Mouse (Mus musculus) G1E (cell line): ENCODE data around the gene Svs2. TPM values are rescaled to one million over a fixed set of nuclear protein-coding genes. Genes with fewer than 3 reads are reported as not detected.

Experiments
- ATAC-seq: 2 replicates; pipeline ENCODE4 v1.8.0; 2016; ENCODE audit warnings: mild to moderate bottlenecking; ENCODE audit not compliant: insufficient number of reproducible peaks, poor library complexity, low FRiP score, severe bottlenecking; ENCODE audit errors: extremely low read depth
- DNase-seq: peaks from one replicate; pipeline ENCODE4 v3.0.0; 2012; ENCODE audit warnings: low spot score
- H3K27me3 ChIP-seq: 2 replicates; pipeline ENCODE4 v1.6.1; 2012; ENCODE audit warnings: mild to moderate bottlenecking, low read length, inconsistent platforms; ENCODE audit not compliant: insufficient read depth
- H3K36me3 ChIP-seq: replicated peaks from 2 replicates; pipeline ENCODE3; 2012; ENCODE audit warnings: mild to moderate bottlenecking, inconsistent platforms
- H3K4me1 ChIP-seq: 2 replicates; pipeline ENCODE4 v1.6.1; 2012; ENCODE audit warnings: low read depth, low read length, inconsistent platforms, mixed read lengths; ENCODE audit not compliant: insufficient read depth
- H3K4me3 ChIP-seq: 2 replicates; pipeline ENCODE4 v1.5.1; 2012; ENCODE audit warnings: low read depth, mild to moderate bottlenecking, inconsistent platforms, low read length, moderate library complexity, mixed read lengths
- H3K9me3 ChIP-seq: replicated peaks from 2 replicates; pipeline ENCODE4 v1.6.1; 2012; ENCODE audit warnings: inconsistent platforms
- CTCF ChIP-seq: IDR thresholded peaks from 2 replicates; pipeline ENCODE4 v1.5.1; 2012; ENCODE audit warnings: low read depth, low read length, inconsistent platforms, mixed read lengths
- GATA1 ChIP-seq: IDR thresholded peaks from 2 replicates; pipeline ENCODE4 v1.6.1; 2012; ENCODE audit warnings: borderline replicate concordance, low read length, inconsistent platforms, mixed read lengths
- GATA2 ChIP-seq: IDR thresholded peaks from 2 replicates; pipeline ENCODE4 v1.6.1; 2012; ENCODE audit warnings: low read depth, low read length, inconsistent platforms, borderline replicate concordance
- POLR2AphosphoS5 ChIP-seq: IDR thresholded peaks from 2 replicates; pipeline ENCODE4 v1.6.1; 2012; ENCODE audit warnings: low read depth, low read length, inconsistent platforms; ENCODE audit not compliant: insufficient replicate concordance
- TAL1 ChIP-seq: conservative IDR thresholded peaks from 2 replicates; pipeline ENCODE4 v1.6.1; 2012; ENCODE audit warnings: low read depth, low read length, inconsistent platforms, mixed read lengths
- polyA plus RNA-seq: library from polyadenylated mRNA; stranded (reverse); fragments of >175 nt; gene quantifications from 2 replicates; pipeline ENCODE4 v1.2.3, GENCODE M21; 2012
- total RNA-seq, 2 experiments: library from RNA; stranded (forward) in 1 of 2; stranded (reverse) in 1 of 2; fragments of 200-1000 nt in 1 of 2; fragments of >200 nt in 1 of 2; fragmentation: Nextera tagmentation in 1 of 2; gene quantifications; 2 replicates each; pipeline ENCODE4 v1.2.3; 2014 to 2017

Svs2 gene
- total and polyA plus RNA-seq, 3 experiments, result 0.11 TPM; not detected in 2

GRCm38 (mm10) chr2:164195971-164196699, 42.1 kb downstream of the Svs2 start:
- ATAC-seq (peak; percentile 34; the same call in 1 of the 2 replicates), DNase-seq (no peak)
- TF ChIP-seq CTCF (no peak), POLR2AphosphoS5 (no peak), GATA1 (no peak), GATA2 (no peak), TAL1 (no peak)
- Histone ChIP-seq H3K9me3 (no peaks in the 10 kb centered on the region), H3K4me1 (peaks cover 4% of the 10 kb centered on the region), H3K27me3 (peaks cover 5% of the 10 kb centered on the region; the same call in 1 of the 2 replicates), H3K4me3 (no peak overlapping the region), H3K36me3 (no peaks in the 10 kb centered on the region)

- H3K4me3 ChIP-seq, result no peak overlapping the region
- TF ChIP-seq POLR2AphosphoS5 (no peak), GATA1 (no peak)
- no peaks in the 10 kb centered on the region for H3K36me3 ChIP-seq
- H3K27me3 ChIP-seq, result peaks cover 6% of the 10 kb centered on the region; the same call in 1 of the 2 replicates
- peaks cover 4% of the 10 kb centered on the region for H3K4me1 ChIP-seq
- ATAC-seq (no peak), DNase-seq (no peak)
- no peaks in the 10 kb centered on the region for H3K9me3 ChIP-seq
These were observed 43.2 kb downstream of the Svs2 start for GRCm38 (mm10) chr2:164194959-164195630.

- Histone ChIP-seq H3K9me3 (no peaks in the 10 kb centered on the region), H3K4me1 (peaks cover 4% of the 10 kb centered on the region), H3K4me3 (no peak overlapping the region), H3K27me3 (peaks cover 3% of the 10 kb centered on the region; the same call in 1 of the 2 replicates), H3K36me3 (no peaks in the 10 kb centered on the region)
- no peak for ATAC-seq
- TF ChIP-seq GATA1, result no peak
- no peak for TF ChIP-seq TAL1
- TF ChIP-seq POLR2AphosphoS5, result no peak
- TF ChIP-seq GATA2, result no peak
- TF ChIP-seq CTCF, result no peak
- DNase-seq, result no peak
These were observed 46.0 kb downstream of the Svs2 start for GRCm38 (mm10) chr2:164192279-164192678.

- Histone ChIP-seq H3K9me3 (no peaks in the 10 kb centered on the region), H3K27me3 (peaks cover 3% of the 10 kb centered on the region; the same call in 1 of the 2 replicates), H3K4me3 (no peak within 1 kb of the TSS), H3K4me1 (no peaks in the 10 kb centered on the region), H3K36me3 (no peaks in the 10 kb centered on the region)
- ATAC-seq (no peak), DNase-seq (no peak)
- TF ChIP-seq GATA1 (no peak), GATA2 (no peak), POLR2AphosphoS5 (no peak), TAL1 (no peak), CTCF (no peak)
These were observed 47.7 kb downstream of the Svs2 start, which contains the start of gene Wfdc12 for GRCm38 (mm10) chr2:164190576-164190975. Wfdc12 (minus strand) TSS chr2:164190608.

- ATAC-seq (no peak), DNase-seq (no peak)
- TF ChIP-seq GATA2 (no peak), TAL1 (no peak), GATA1 (no peak), CTCF (no peak)
- Histone ChIP-seq H3K9me3 (no peaks in the 10 kb centered on the region), H3K27me3 (peaks cover 6% of the 10 kb centered on the region; the same call in 1 of the 2 replicates), H3K4me3 (no peak overlapping the region), H3K4me1 (no peaks in the 10 kb centered on the region), H3K36me3 (no peaks in the 10 kb centered on the region)
These were observed 49.5 kb downstream of the Svs2 start for GRCm38 (mm10) chr2:164188722-164189121.

Other genes with a start within 250 kb of the Svs2 start
Only the 20 nearest of the 22 such genes appear.
- gene Pabpc1l, start 213.0 kb downstream of the Svs2 start, total RNA-seq (2014; fragmentation: Nextera tagmentation), result not detected in 2 replicates
- gene Pabpc1l, start 213.0 kb downstream of the Svs2 start, total RNA-seq (2017), result 0.44 TPM in 1 of 2 replicates, not detected in the other
- gene Pabpc1l, start 213.0 kb downstream of the Svs2 start, polyA plus RNA-seq, result 0.07 TPM in 1 of 2 replicates, not detected in the other
- gene Stk4, start 168.1 kb downstream of the Svs2 start, total RNA-seq (2014; fragmentation: Nextera tagmentation), result 241 and 247 TPM in 2 replicates
- 214 and 225 TPM in 2 replicates for gene Stk4, start 168.1 kb downstream of the Svs2 start, total RNA-seq (2017)
- gene Stk4, start 168.1 kb downstream of the Svs2 start, polyA plus RNA-seq, result 51.0 and 86.5 TPM in 2 replicates
- gene Tomm34, start 167.3 kb downstream of the Svs2 start, total RNA-seq (2014; fragmentation: Nextera tagmentation), result 57.3 and 61.0 TPM in 2 replicates
- 63.0 and 65.3 TPM in 2 replicates for gene Tomm34, start 167.3 kb downstream of the Svs2 start, total RNA-seq (2017)
- 36.3 and 48.2 TPM in 2 replicates for gene Tomm34, start 167.3 kb downstream of the Svs2 start, polyA plus RNA-seq
- gene Kcns1, start 67.4 kb downstream of the Svs2 start, total RNA-seq (2014; fragmentation: Nextera tagmentation), result not detected in 2 replicates
- gene Kcns1, start 67.4 kb downstream of the Svs2 start, total RNA-seq (2017), result not detected in 2 replicates
- gene Kcns1, start 67.4 kb downstream of the Svs2 start, polyA plus RNA-seq, result not detected in 2 replicates
- not detected in 2 replicates for gene Wfdc5, start 55.7 kb downstream of the Svs2 start, total RNA-seq (2014; fragmentation: Nextera tagmentation)
- gene Wfdc5, start 55.7 kb downstream of the Svs2 start, total RNA-seq (2017), result 0.33 TPM in 1 of 2 replicates, not detected in the other
- not detected in 2 replicates for gene Wfdc5, start 55.7 kb downstream of the Svs2 start, polyA plus RNA-seq
- gene Wfdc12, start 47.9 kb downstream of the Svs2 start, total RNA-seq (2014; fragmentation: Nextera tagmentation), result not detected in 2 replicates
- gene Wfdc12, start 47.9 kb downstream of the Svs2 start, total RNA-seq (2017), result not detected in 2 replicates
- gene Wfdc12, start 47.9 kb downstream of the Svs2 start, polyA plus RNA-seq, result not detected in 2 replicates
- not detected in 2 replicates for gene Wfdc15a, start 38.3 kb downstream of the Svs2 start, total RNA-seq (2014; fragmentation: Nextera tagmentation)
- 0.82 TPM in 1 of 2 replicates, not detected in the other for gene Wfdc15a, start 38.3 kb downstream of the Svs2 start, total RNA-seq (2017)
- not detected in 2 replicates for gene Wfdc15a, start 38.3 kb downstream of the Svs2 start, polyA plus RNA-seq
- not detected in 2 replicates for gene Wfdc15b, start 16.8 kb downstream of the Svs2 start, total RNA-seq (2014; fragmentation: Nextera tagmentation)
- gene Wfdc15b, start 16.8 kb downstream of the Svs2 start, total RNA-seq (2017), result not detected in 2 replicates
- not detected in 2 replicates for gene Wfdc15b, start 16.8 kb downstream of the Svs2 start, polyA plus RNA-seq
- not detected in 2 replicates for gene Svs3b, start 18.2 kb upstream of the Svs2 start, total RNA-seq (2014; fragmentation: Nextera tagmentation)
- gene Svs3b, start 18.2 kb upstream of the Svs2 start, total RNA-seq (2017), result not detected in 2 replicates
- gene Svs3b, start 18.2 kb upstream of the Svs2 start, polyA plus RNA-seq, result not detected in 2 replicates
- gene Svs4, start 40.0 kb upstream of the Svs2 start, total RNA-seq (2014; fragmentation: Nextera tagmentation), result not detected in 2 replicates
- 0.29 TPM in 1 of 2 replicates, not detected in the other for gene Svs4, start 40.0 kb upstream of the Svs2 start, total RNA-seq (2017)
- not detected in 2 replicates for gene Svs4, start 40.0 kb upstream of the Svs2 start, polyA plus RNA-seq
- gene Svs3a, start 50.8 kb upstream of the Svs2 start, total RNA-seq (2014; fragmentation: Nextera tagmentation), result not detected in 2 replicates
- 0.11 TPM in 1 of 2 replicates, not detected in the other for gene Svs3a, start 50.8 kb upstream of the Svs2 start, total RNA-seq (2017)
- gene Svs3a, start 50.8 kb upstream of the Svs2 start, polyA plus RNA-seq, result not detected in 2 replicates
- gene Svs6, start 78.3 kb upstream of the Svs2 start, total RNA-seq (2014; fragmentation: Nextera tagmentation), result not detected in 2 replicates
- not detected in 2 replicates for gene Svs6, start 78.3 kb upstream of the Svs2 start, total RNA-seq (2017)
- gene Svs6, start 78.3 kb upstream of the Svs2 start, polyA plus RNA-seq, result not detected in 2 replicates
- gene Svs5, start 94.3 kb upstream of the Svs2 start, total RNA-seq (2014; fragmentation: Nextera tagmentation), result not detected in 2 replicates
- gene Svs5, start 94.3 kb upstream of the Svs2 start, total RNA-seq (2017), result not detected in 2 replicates
- not detected in 2 replicates for gene Svs5, start 94.3 kb upstream of the Svs2 start, polyA plus RNA-seq
- not detected in 2 replicates for gene Slpi, start 150.6 kb upstream of the Svs2 start, total RNA-seq (2014; fragmentation: Nextera tagmentation)
- not detected in 2 replicates for gene Slpi, start 150.6 kb upstream of the Svs2 start, total RNA-seq (2017)
- gene Slpi, start 150.6 kb upstream of the Svs2 start, polyA plus RNA-seq, result not detected in 2 replicates
- not detected in 2 replicates for gene Rbpjl, start 164.7 kb upstream of the Svs2 start, total RNA-seq (2014; fragmentation: Nextera tagmentation)
- gene Rbpjl, start 164.7 kb upstream of the Svs2 start, total RNA-seq (2017), result 0.11 TPM in 1 of 2 replicates, not detected in the other
- gene Rbpjl, start 164.7 kb upstream of the Svs2 start, polyA plus RNA-seq, result not detected in 2 replicates
- not detected in 2 replicates for gene Matn4, start 166.7 kb upstream of the Svs2 start, total RNA-seq (2014; fragmentation: Nextera tagmentation)
- under 0.01 and 0.06 TPM in 2 replicates for gene Matn4, start 166.7 kb upstream of the Svs2 start, total RNA-seq (2017)
- gene Matn4, start 166.7 kb upstream of the Svs2 start, polyA plus RNA-seq, result not detected in 2 replicates
- gene Sdc4, start 205.4 kb upstream of the Svs2 start, total RNA-seq (2014; fragmentation: Nextera tagmentation), result not detected in 2 replicates
- gene Sdc4, start 205.4 kb upstream of the Svs2 start, total RNA-seq (2017), result 0.11 TPM in 1 of 2 replicates, not detected in the other
- not detected in 2 replicates for gene Sdc4, start 205.4 kb upstream of the Svs2 start, polyA plus RNA-seq
- 35.8 and 37.0 TPM in 2 replicates for gene Sys1, start 218.5 kb upstream of the Svs2 start, total RNA-seq (2014; fragmentation: Nextera tagmentation)
- gene Sys1, start 218.5 kb upstream of the Svs2 start, total RNA-seq (2017), result 50.6 and 75.5 TPM in 2 replicates
- 122 and 142 TPM in 2 replicates for gene Sys1, start 218.5 kb upstream of the Svs2 start, polyA plus RNA-seq
- not detected in 2 replicates for gene Gm20458, start 222.5 kb upstream of the Svs2 start, total RNA-seq (2014; fragmentation: Nextera tagmentation)
- gene Gm20458, start 222.5 kb upstream of the Svs2 start, total RNA-seq (2017), result 13.4 and 13.5 TPM in 2 replicates
- 4.6 and 5.5 TPM in 2 replicates for gene Gm20458, start 222.5 kb upstream of the Svs2 start, polyA plus RNA-seq
- not detected in 2 replicates for gene Trp53tg5, start 235.3 kb upstream of the Svs2 start, total RNA-seq (2014; fragmentation: Nextera tagmentation)
- gene Trp53tg5, start 235.3 kb upstream of the Svs2 start, total RNA-seq (2017), result 0.29 TPM in 1 of 2 replicates, not detected in the other
- not detected in 2 replicates for gene Trp53tg5, start 235.3 kb upstream of the Svs2 start, polyA plus RNA-seq